ENCODE assay signal across 15 mouse cellular contexts in genomic region chr19:18377466-18378089, GRCm38 (mm10).
"Had no signal": no experiment of that assay in that cellular context is flagged by ENCODE, and none has a peak within 500 bp of the region (broad histone marks: within the 10 kb centered on the region; RNA-seq: fewer than 3 reads in every experiment).

No protein-coding gene starts in this region.

- DNase-seq: kidney, adult 2 months; kidney, postnatal 14 days; layer of hippocampus, postnatal 36 days; liver, embryonic 13.5 days; lung, adult 2 months; lung, postnatal 14 days; lung, postnatal 4 days; retina, postnatal 1 day; right cerebral cortex, postnatal 25 days; thymus, adult 18-20 months; thymus, postnatal 36 days had no signal

- H3K4me2 ChIP-seq: liver, embryonic 13.5 days; neural tube, embryonic 12.5 days; neural tube, embryonic 15.5 days had no signal

- H3K4me1 ChIP-seq: liver, embryonic 13.5 days; neural tube, embryonic 12.5 days; neural tube, embryonic 15.5 days had no signal

- H3K27me3 ChIP-seq: liver, embryonic 13.5 days; neural tube, embryonic 12.5 days; neural tube, embryonic 15.5 days had no signal

- H3K9ac ChIP-seq: liver, embryonic 13.5 days; neural tube, embryonic 12.5 days; neural tube, embryonic 15.5 days had no signal

- ATAC-seq: intestine, postnatal 0 days had no signal

- H3K27ac ChIP-seq: left cerebral cortex, adult 2 months; liver, embryonic 13.5 days; neural tube, embryonic 12.5 days; neural tube, embryonic 15.5 days had no signal

- H3K9me3 ChIP-seq: liver, embryonic 13.5 days; neural tube, embryonic 12.5 days; neural tube, embryonic 15.5 days had no signal

- H3K4me3 ChIP-seq: left cerebral cortex, adult 2 months; liver, embryonic 13.5 days; neural tube, embryonic 12.5 days; neural tube, embryonic 15.5 days had no signal

- H3K36me3 ChIP-seq: liver, embryonic 13.5 days; neural tube, embryonic 12.5 days; neural tube, embryonic 15.5 days had no signal
